Mouse (Mus musculus) mouse embryonic stem cell (cell line): ENCODE measurements at regions not wholly inside any gene's neighbourhood (a gene's known extent, or its start where the extent isn't known, plus 50 kb on each side); places are given as distances from the start of the nearest gene placed in this dataset.

Source experiments
- in situ Hi-C, 2 experiments: fragments of 300-500 bp; cut with MboI; formaldehyde crosslinking; loops; 1 replicate in 1 of 2; 3 replicates in 1 of 2; pipeline ENCODE4 v1.14.3; 2019 to 2020; ENCODE audit warnings: low sequenced_read_pairs in 2 of 2, low pct_unique_long_range_greater_than_20kb in 1 of 2, mixed read lengths in 1 of 2; ENCODE audit not compliant: unreplicated experiment in 1 of 2

DNA sequence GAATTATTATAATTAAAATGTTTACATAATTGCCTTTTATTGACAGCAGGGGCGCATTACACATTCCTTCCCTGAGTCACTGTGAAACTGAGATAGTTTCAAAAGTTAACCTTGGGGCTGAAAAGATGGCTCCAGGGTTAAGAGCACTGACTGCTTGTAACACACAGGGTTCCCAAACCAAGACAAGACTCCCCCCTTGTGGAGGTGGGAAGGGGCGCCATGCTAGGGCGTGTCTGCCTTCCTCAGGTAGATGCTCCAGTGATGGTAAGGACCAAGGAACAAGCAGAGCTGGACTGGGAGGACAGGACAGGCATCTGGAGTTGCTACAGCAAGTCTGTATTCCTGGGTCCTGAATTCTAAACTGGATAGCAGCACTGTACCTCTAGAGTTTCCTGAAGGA, 351.9 kb downstream of the Tbc1d22a start:
- in situ Hi-C loops: no loop called here

DNA sequence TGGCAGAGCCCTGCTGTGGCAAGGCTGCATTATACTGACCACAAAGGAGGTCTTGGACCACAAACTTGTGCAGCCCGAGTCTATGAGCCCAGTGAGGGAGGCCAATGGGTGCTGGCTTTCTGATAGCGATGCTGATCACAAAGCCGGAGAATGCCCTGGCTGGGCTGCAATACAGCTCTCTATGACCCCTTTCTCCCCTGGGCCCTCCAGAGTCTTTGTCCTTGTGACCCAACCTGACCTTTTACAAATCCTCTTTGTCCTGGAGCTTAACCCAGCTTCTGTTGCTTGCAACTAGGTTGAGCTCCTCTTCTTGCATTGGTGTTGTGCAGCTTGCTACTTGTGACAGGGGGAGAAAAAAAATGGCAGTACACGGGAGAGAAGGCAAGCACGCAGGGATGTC, 360.1 kb downstream of the Tbc1d22a start:
- in situ Hi-C loops: no loop called here

DNA sequence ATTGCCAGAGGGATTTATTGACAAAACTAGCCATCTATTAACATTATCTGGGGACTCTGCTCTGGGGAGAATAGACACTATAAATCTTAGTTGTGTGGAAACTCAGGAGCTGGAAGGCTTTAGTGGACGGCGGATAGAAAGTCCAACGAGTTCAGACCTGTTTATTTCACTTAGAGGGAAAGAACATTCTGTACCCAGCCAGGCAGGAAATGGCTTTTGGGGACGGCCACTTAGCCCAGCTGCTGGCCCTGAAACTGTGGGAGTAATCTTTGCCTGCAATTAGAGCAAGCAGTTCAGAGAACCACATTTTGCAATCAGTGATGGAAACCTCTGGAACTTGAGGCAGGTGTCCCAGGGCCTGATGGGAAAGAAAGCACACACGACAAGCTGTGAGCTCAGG, 362.4 kb downstream of the Tbc1d22a start:
- in situ Hi-C loops: no loop called here

DNA sequence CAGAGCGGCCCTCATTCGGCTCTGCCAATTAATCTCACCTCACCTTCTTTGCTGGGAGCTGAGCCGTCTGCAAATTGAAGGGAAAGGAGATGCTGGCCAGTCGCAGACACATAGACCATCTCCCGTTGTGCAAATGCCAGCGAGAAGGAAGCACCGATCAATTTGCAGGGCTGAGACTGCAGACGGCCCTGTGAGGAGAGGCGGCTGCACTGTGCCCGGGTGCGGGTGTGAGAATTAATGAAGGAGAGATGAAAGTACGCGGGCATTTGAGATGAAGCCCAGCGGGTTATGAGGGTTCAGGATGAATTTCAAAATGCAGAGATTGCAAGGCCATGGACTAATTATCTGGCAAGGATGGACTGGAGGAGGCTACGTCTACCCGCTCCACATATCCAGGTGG, 364.4 kb downstream of the Tbc1d22a start:
- in situ Hi-C loops: no loop called here

DNA sequence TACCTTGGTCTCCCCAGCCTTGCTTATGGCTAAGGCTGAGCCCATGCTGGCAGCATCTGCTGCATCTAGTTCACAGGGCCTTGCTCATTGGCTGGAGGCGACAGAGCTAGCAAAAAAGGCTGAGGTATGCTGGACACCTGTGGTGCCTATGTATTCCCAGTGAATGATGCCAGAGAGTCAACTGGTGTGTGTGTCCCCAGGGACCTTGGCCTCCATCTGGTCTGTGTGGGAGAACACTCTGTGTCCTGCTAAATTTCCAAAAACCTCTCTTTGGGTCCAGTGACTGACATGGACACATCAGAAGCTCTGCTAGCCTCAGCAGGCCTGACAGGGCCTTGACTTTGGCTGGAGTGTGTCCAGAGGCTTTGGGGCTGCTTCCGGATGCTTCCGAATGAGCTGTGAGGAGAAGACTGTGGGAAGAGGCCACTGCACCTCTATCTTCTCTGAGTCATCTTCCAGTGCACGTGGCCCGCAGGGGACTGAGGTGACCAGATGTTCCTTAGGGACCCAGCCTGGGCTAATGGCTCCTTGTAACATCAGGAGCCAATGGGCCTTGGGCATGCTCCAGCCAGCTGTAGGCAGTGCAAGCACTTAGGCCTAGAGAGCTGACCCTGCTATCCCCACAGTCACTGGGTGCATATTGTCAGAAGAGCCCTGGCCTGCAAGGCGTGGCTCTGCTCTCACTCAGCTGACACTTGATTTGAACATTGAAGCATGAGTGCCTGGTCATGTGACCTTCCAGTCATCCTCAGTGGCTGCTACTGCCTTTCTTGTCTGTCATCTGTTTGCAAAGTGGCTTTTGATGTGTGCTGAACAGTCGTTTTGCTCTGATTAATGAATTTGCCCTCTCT, 368.2 kb downstream of the Tbc1d22a start:
- in situ Hi-C loops: no loop called here

DNA sequence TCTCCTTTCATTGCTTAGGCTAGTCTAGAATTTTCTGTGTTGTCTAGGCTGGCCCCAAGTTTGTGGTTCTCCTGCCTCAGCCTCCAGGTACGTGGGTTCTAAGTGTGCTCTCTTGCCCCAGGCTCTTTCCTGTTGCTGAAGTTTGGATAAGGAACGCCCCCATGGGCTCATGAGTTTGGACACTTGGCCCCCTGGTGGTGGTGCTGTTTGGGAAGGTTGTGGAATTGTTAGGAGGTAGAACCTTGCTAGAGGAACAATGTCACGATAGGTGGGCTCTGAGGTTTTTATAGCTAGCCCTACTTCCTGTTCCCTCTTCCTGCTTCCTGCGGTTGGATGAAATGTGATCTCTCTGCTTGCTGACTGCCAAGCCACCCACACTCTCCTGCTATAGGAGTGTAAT, 371.5 kb downstream of the Tbc1d22a start:
- in situ Hi-C loops: no loop called here

DNA sequence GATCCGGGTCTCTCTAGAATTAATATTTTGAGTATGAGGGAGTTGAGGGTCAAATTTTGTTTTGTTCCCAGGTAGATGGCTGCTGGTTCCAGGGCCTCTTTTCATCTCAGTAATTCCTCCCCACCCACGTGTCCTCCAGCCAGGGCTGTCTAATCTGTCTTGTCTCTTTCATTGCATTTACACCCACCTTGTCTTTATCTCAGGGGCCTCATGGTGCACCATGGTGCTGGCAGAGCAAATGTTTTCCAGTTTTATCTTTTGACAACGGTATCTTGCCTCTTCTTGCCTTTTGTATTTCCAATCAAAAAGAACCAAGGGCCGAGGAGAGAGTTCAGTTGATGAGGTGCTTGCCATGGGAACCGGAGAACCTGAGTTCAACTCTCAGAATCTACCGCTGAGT, 372.9 kb downstream of the Tbc1d22a start:
- in situ Hi-C loops: no loop called here

DNA sequence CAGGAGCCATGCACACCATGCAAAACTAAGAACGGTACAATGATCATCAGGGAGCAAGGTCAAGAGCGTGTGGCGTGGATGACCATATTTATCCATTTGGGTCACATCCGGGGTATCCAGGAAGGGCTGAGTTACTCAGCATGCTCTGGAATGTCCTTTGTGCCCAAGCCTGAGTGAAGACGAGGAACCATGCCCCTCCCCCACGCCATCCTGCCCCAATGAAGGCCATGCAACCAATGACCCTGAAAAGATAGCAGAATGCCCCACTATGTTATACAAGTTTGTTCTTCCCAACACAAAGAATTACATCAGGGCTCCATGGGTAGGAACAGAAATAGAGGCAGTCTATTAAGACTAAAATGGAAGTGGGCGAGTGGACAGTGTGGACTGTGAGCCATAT, 375.8 kb downstream of the Tbc1d22a start:
- in situ Hi-C loops: no loop called here

DNA sequence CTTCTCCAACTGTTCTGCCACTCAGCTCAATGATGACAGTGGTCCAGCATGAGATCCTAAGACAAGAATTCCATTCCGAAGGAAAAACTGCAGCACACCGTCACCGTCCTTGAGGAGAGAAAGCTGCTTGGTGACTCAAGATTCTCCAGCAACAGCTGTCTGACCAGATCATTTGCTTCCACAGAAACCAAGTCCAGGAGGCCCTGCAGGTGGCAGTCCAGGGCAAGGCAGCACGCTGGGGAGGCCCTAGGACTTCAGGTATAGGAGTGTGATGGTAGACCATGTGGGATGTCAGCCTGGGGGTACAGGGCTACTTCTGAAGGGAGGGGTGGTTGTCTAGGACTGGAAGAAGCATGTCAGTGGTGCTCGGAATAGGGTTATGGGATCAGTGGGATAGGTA, 376.6 kb downstream of the Tbc1d22a start:
- in situ Hi-C loops: no loop called here

DNA sequence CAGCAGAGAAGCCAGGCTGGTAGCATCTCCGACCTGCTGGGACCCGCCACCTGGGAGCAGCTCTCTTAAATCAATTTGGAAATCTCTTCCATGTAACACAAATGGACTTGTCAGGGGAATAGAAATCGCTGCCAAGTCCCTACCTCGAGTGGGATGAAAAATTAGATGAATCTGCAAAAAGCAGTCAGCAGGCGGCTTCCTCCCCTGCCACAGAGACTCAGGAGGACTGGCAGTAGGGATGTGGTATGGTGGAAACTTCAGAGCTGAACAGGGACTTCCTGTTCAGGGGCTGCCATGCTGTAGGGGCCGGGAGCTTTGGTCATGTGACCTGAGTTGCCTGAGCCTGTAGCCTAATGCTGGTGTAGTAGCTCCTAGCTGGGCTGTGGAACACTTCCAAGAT, 379.1 kb downstream of the Tbc1d22a start:
- in situ Hi-C loops: no loop called here

DNA sequence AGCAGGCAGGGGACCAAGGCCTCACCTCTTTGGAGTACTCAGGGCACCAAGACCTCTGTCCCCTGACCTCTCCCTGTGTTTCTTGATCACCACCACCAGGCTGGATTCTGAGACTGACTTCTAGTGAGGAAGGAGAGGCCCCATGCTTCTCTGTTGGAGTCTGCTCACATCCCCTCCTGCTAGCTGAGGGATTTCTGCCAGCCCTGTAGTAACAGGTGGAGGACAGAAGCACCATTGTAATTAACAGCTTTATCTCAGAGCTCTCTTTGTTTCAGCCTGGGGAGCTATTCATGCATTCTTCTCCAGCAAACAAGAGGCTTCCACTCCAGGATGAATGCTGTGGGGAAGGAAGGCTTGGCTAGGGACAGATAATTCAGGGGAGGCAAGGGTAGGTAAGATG, 392.2 kb downstream of the Tbc1d22a start:
- in situ Hi-C loops: no loop called here

DNA sequence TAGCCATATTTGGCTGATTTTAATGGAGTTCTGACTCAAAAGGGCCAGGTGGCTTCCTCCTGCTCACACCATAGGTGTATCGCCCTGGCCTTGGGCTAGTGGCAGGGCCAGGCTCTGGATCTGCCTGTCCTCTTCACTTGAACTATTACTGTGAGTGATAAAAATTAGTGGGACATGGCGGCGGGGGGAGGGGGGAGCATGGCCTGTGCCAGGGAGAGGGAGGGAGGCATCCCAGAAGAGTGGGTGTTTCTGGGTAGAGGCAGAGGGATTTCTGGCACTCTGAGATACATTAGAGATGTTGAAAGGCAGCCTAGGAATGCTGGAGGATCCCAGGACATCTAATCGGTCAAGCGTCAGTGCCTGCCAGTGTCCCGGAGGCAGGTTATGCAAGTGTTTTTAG, 395.4 kb downstream of the Tbc1d22a start:
- in situ Hi-C loops: no loop called here

DNA sequence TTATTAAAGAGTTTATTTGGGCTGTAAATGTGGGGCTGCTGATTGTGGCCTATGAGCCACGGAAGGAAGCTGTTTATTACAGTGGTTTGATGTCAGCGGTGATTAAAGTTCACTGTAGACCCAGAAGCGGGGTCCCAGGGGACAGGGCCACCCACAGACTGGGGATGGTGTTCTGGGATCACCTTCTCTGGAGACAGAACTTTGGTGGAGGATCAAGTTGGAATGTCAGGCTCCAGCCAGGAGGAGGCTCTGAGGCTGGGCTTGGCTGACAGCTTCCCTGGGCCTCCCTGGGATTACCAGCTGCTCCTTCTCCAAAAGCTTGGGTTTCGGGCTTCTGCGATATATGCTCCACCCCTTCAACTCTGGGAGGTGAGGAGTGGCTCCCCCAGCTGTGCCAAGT, 417.1 kb downstream of the Tbc1d22a start:
- in situ Hi-C loops: no loop called here

DNA sequence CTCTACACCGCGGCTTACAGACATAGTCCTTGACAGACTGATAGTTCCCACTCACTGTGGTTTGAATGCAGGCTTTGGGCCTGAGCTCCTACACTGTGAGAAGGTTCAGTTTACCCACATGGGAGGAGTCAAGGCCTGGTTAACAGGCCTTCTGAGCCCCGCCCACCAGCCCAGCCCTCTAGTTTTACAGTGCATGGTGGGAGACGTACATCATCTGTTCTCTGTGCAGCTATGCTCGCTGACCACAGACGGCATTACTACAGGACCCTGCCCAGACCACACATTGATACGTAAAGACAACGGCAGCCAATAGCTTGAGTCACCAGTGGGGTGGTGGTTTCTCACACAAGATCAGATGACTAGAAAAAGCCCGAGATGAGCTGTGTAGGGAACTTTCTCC, 431.0 kb downstream of the Tbc1d22a start:
- in situ Hi-C loops: no loop called here

DNA sequence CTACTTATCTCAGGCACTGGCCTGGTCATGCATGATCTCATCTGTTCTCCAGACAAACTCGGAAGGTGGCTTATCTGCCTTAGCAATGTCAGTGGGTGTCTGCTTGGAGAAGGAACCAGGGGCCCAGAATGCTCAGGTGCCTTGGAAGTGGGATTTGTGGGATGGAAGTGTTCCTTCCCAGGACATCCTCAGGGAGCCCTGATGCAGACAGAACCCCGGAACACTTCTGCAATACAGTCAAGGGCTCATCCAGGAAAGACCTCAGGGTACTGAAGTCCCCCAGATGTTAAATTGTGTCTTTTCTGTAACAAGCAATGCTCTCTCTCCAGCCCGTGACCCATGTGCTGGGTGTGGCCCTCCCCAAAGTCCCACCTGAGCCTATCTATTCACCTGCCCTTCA, 433.9 kb downstream of the Tbc1d22a start:
- in situ Hi-C loops: no loop called here

DNA sequence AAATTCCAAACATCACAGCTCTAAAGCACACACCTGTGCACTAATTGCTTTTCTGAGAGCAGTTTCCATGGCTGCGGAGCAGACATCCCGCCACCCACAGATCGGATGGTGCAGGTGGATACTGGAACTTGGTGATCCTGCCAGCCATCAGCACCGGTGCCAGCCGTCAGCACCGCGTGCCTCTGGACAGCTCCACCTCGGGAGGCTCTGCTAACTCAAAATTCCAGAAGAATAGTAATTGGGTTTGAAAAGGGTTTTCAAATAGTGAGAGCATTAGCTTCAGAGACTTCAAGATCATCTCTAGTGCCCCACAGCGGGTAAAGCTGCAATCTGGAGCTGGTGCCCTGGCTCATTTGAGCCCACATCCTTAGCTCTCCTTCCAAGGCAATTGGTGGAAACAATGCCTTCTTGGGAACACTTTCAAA, 458.8 kb downstream of the Tbc1d22a start:
- in situ Hi-C loops: no loop called here

DNA sequence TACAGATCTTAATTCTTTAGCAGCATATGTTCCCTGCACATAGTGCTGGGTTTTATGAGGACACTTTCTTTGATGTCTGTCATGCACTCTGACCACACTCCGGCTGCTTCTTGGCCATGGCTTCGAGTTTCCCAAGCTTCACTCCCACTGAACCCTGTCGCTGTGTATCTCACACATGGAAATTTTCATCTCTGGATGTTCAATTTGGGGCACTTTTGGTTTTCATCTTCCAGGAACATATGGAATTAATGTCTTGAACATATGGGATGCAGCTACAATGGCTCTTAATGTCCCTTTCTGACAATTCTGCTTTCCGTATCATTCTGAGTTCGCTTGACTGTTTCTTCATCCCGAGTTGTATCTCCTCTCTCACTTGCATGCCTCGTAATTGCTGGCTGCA, 462.8 kb downstream of the Tbc1d22a start:
- in situ Hi-C loops: no loop called here

DNA sequence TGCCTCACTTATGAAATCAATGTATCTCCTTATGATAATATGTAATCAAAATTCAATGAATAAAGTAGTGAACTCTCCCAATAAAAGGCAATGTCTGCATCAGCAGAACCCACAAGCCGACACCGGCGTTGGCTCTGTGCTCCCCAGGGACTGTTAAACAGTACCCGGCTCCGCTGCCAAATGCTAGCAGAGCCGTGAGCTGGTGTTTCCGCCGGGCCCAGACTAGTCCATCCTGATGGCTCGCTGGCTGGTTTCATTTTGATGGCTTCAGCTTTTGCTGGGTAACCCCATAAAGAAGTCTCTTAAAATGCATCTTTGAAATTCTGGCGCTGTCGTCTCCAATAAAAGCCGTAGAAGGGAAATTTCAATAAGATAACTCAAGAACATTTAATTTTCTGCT, 468.8 kb downstream of the Tbc1d22a start:
- in situ Hi-C loops: no loop called here

DNA sequence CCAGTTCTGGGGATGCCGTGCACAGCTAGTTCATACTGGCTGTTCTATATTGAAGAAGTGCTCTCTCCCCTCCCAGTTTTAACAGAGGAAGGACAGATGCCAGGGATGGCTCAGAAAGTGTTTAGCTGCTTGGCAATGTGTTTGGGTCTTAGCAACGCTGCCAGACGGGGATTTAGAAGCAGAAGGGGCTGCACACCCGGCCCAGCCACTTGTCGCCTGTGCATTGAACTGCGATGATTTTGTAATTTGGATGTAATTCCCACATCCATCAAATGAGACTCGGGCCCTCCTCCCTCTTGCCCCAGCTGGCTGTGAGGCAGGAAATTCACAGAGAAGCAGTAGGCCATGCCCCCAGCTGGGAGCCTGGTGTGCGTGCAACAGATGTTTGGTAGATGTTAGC, 475.4 kb downstream of the Tbc1d22a start:
- in situ Hi-C loops: no loop called here

DNA sequence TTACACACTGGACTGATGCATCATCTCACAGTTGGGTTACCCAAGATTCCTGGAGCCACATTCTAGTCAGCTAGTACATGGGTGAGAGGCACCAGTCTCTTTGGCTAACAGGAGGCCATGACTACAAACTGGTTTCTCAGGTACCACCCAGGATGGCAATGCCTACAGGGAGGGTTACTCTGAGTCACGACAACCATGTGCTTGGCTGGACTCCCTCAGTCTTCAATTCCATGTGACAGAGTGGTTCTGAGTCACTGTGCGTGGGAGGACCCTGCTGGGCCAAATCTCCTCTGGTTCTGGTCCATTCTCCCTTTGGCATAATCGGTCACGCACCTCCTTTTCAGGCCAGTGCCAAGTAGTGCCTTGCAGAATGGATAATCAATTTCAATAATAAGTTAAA, 482.5 kb downstream of the Tbc1d22a start:
- in situ Hi-C loops: no loop called here

DNA sequence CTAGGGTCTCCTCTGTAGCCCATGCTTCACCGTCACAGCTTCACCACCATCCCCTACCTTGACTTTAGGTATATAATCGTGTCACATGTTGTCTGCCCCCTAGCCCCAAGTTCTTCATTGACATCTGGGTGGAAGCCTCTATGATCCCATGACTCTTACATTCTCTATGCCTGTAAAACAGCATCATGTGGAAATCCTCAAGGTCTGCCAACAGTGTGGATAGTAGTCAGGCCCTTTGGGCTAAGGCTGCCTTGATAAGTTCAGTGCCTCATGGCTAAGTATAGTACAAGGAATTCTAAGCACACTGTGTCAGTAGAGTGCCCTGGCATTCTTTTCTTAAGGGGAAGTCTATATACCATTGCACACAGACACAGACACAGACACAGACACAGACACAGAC, 496.2 kb downstream of the Tbc1d22a start:
- in situ Hi-C loops: no loop called here
